Mouse (Mus musculus) myocyte (in vitro differentiated cells): ENCODE measurements around the gene Itpr1.

Experiments used
- E2F4 ChIP-seq: IDR thresholded peaks from one replicate; pipeline ENCODE4 v1.6.1; 2011; ENCODE audit warnings: mild to moderate bottlenecking, control low read depth, moderate library complexity; ENCODE audit not compliant: insufficient read depth
- MAX ChIP-seq: IDR thresholded peaks from one replicate; pipeline ENCODE4 v1.6.1; 2011; ENCODE audit warnings: low read depth, mild to moderate bottlenecking, control low read depth
- POLR2A ChIP-seq: IDR thresholded peaks from one replicate; pipeline ENCODE4 v1.6.1; 2011; ENCODE audit warnings: low read depth, mild to moderate bottlenecking, control low read depth, moderate library complexity; ENCODE audit not compliant: insufficient read length
- POLR2AphosphoS2 ChIP-seq: IDR thresholded peaks from one replicate; pipeline ENCODE4 v1.6.1; 2011; ENCODE audit warnings: low read depth, control low read depth; ENCODE audit not compliant: insufficient read length
- USF1 ChIP-seq: IDR thresholded peaks from one replicate; pipeline ENCODE4 v1.6.1; 2011; ENCODE audit warnings: low read depth, mild to moderate bottlenecking, control low read depth, moderate library complexity

DNA sequence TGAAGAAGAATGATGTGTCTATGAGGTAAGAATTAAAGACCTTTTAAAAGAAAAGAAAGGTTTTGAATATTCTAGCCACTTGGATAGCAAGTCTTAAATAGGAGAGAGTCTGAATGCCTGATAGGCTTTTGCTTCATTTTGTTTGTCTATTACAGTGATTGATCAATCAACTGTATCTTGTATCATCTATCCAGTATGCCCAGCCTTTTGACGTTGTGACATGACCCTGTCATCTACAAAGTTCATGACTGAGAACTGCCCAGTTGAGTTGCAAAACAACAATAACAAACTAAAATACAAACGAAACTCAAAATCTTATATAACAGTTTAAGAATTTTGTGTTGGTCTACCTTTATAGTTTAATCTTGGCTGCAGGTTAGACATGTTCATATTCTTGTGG is 78.1 kb downstream of the Itpr1 start:
- TF ChIP-seq POLR2A (no peak), POLR2AphosphoS2 (no peak), E2F4 (no peak), USF1 (no peak), MAX (no peak)
